Mouse (Mus musculus) testis, postnatal 14 days (tissue): ENCODE measurements around the gene Gm20388.

Experiments used
- DNase-seq: peaks from one replicate; pipeline ENCODE4 v3.0.0; 2021; ENCODE audit warnings: low spot score

Gene Gm20388

GRCm38 (mm10) chr8:121977819-121978590 lies 2067.4 kb downstream of the Gm20388 start:
- DNase-seq, result peak; percentile 42

DNA sequence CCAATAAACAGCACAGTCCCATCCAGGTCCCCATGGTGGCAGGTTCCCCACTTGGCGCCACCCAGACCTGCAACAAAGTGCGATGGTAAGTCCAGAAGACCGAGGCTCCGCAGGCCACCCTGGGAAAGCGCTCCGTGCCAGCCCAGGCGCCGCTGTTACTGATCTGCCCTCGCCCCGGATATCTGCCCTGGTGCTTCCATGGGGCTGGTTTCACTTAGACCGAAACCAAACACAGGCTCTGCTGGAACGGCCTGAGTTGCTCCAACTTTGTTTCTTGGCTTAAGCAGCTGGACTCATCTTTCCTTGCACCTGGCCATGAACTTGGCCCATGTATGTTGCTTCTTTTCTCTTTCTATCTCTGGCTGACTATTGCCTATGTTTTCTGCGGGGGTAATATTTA lies 2068.0 kb downstream of the Gm20388 start:
- no peak for DNase-seq

DNA sequence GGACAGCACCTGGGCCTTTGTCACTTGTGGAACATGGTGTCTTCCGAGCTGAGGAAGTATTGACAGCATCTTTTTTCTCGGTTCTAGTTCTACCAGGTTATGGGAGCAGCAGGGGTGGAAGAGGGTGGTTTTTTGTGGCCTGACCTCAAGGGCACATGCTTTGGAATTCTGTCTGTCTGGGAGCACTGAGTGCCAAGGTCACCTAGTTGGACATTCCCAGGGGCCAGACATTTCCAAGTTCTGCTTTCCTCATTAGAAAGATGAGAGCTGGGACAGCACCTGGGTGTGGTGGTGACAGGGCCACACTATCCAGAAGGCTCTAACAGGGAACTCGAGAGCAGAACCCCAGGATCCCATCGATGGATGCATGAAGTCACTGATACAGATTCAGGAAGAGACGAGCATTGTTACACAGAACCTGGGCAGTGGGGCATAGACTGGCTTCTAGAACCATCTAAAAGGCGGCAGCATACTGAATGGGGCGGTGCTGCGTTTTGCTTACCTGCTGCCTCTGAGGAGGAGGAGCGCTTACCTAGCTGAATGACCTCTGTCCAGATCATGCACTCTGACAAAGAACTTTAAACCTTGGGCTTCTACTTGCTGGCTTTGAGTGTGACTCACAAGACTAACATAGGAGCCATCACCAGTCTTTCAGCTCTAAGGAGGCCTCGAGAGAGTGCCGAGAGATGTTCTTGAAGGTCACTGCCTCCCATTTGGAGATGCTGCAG lies 2070.3 kb downstream of the Gm20388 start:
- no peak for DNase-seq

DNA sequence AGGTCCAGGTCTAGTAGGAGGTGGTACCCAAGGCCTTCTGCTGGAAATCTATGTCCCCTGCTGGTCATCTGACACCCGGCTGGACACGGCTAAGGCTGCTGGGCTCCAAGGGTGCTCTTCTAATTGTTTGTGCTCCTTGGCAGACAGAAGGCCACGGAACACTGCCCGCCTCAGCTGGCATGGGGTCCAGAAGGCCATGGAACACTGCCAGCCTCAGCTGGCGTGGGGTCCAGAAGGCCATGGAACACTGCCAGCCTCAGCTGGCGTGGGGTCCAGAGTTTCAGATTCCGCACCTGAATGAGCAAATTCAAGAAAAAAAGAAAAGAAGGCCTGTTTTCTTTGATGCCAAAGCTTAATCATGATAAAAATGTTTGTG lies 2070.9 kb downstream of the Gm20388 start:
- DNase-seq, result no peak

DNA sequence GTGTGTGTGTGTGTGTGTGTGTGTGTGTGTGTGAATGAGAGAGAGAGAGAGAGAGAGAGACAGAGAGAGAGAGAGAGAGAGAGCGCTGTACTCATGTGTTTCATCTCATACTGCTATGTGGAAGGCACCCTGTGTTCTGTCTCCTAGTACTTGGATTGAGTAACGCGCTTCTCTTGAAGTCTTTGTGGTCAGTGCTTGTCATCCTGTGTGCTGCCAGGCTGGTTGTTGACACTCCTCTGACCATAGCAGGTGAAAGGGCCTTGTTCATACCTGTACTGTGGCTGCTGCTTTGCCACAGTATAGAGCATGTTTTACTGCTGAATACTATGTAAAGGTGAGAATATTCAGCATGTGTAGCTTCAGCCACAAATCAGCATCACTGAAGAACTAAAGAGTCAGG lies 2075.0 kb downstream of the Gm20388 start:
- no peak for DNase-seq

GRCm38 (mm10) chr8:121987892-121988291 lies 2077.3 kb downstream of the Gm20388 start:
- DNase-seq, result no peak

GRCm38 (mm10) chr8:121990506-121991255 lies 2080.0 kb downstream of the Gm20388 start:
- DNase-seq, result no peak

- no peak for DNase-seq
These were observed 2081.0 kb downstream of the Gm20388 start for GRCm38 (mm10) chr8:121991611-121992010.

DNA sequence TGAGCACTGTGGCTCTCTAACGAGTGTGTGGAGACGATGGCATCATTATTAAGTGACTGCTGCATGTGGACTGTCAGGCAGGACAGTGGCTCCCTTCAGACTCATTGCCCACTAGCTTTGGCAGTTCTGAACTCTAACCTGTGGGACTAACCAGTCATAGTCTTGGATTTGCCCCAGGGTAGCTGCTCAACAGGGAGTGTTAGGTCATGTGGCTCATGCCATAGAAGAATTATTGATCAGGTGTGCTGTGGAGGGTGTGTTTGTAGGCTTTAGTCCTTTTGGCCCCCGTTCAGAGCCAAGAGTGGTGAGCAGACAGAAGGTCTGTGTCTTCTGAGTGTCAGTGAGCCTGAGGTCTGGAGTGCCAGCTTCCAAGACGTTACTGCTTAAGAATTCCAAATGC lies 2082.3 kb downstream of the Gm20388 start:
- no peak for DNase-seq

DNA sequence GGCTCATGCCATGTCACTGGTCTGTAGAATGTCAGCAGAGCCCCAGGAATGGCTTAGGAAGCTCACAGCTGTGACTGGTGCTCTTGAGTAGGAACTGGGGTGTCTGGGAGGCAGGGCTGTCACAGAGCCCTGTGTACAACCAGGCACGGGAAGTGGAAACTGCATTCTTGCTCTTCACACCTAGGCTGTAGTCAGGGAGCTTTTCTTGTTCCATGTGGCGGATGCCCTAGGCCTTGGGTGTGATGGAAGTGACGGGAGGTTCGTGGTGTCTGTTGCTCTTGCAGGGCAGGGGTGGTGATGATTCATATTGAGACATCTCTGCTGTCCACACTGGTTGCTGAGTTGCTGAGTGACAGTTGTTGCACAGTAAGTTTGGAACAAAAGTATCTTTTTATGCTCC lies 2084.5 kb downstream of the Gm20388 start:
- no peak for DNase-seq

DNA sequence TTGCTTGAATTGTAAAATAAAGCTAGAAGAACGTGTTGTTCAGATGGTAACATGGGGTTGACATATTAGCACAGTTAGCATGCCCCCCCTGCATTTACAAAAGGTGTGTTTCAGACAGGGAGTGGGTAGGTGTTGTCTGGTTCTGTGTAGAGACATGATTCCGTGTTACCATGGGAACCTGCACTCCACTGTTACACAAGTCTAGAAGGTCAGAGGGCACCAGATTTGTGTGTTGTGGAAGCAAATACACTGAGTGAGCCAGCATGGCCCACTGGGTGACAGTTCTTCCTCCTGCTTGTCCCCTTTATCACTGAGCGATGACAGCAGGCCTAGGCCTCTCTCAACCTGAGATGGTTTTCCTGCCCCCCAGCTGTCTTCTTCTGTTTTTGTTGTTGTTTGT lies 2085.3 kb downstream of the Gm20388 start:
- no peak for DNase-seq

- no peak for DNase-seq
These were observed 2088.0 kb downstream of the Gm20388 start for GRCm38 (mm10) chr8:121998631-121999030.

DNA sequence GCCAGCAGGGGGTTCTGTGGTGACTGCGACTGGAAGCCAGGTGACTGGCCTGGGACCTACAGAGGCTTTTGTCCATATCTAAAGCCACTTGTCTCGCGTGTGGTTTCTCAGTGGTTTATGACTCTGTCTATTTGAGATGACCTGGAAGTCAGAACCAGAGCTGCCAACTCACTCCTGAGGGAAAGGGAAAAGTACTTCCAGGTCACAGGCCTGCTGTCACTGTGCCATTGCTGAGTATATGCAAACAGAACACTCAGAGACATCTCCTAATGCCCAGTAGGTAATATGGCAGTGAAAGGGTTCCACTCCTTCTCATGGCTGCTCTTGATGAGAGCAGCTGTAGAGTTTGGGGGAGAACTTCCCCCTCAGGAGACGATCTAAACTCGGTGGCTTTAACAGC lies 2088.6 kb downstream of the Gm20388 start:
- no peak for DNase-seq

DNA sequence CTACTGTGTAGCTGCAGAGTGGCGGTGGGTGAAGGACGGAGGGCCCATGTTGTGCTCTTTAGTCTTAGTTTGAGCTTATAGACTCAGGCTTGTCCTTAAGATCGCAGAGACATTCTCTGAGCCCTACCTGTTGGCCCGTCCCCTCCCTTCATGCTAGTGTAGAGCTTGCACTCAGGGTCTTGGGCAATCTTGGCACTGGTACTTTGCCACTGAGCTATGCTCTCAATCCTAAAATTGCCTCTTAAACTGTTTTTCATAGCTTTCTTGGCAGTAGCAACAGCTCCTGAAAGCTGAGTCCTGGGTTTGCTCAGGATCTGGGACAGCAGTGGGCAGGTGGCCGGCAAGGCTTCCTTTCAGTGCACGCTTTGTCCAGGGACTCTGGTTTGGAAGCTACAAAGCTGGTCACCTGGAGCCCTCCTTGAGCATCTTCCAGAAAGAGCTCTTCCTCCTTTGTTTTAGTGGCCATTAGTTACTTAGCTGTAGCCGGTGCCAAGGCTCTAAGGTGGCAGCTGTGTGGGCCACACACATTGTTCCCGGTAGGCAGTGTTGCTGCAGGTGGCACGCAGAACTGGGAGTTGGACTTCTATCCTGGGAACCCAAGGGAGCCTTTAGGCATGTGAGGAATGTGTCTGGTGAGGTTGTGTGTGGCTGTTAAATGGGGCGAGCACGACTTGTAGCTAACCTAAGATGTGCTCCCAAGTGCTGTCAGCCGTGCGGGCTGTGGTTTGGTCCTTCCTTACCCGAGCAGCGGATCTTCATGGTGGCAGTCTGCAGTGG lies 2090.9 kb downstream of the Gm20388 start:
- no peak for DNase-seq

- no peak for DNase-seq
These were observed 2093.0 kb downstream of the Gm20388 start for GRCm38 (mm10) chr8:122003646-122004045.

GRCm38 (mm10) chr8:122004131-122004530 lies 2093.5 kb downstream of the Gm20388 start:
- DNase-seq, result no peak

GRCm38 (mm10) chr8:122005422-122006204 lies 2095.0 kb downstream of the Gm20388 start:
- no peak for DNase-seq

- no peak for DNase-seq
These were observed 2096.2 kb downstream of the Gm20388 start for GRCm38 (mm10) chr8:122006688-122007484.

GRCm38 (mm10) chr8:122008395-122008794 lies 2097.8 kb downstream of the Gm20388 start:
- DNase-seq, result no peak

DNA sequence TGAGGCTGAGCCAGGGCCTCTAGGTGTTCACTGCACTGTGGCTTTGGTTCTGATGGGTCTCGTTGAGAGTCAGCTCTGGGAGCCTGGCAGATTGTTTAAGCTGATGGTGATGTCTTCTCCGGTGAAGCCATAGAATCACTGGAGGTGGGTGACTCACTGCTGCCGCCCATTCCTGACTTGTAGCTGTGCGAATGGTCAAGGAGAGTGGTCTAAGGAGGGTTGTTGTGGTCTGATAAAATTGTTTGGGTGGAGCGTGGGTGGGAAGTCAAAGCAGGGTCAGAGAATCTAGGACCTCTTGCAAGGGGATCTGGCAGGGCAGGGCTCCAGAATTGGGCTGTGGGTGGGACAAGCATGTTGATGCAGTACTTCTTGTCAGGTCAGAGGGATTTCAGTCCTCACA lies 2100.0 kb downstream of the Gm20388 start:
- no peak for DNase-seq
